Mouse (Mus musculus): ENCODE measurements around the gene Rpp25. TPM values are rescaled to one million over a fixed set of nuclear protein-coding genes. Genes with fewer than 3 reads are reported as not detected.

The Rpp25 gene
- polyA plus RNA-seq, 1 experiment from 2014 or later = 17.7 TPM

GRCm38 (mm10) chr9:57522114-57522860 is 18.5 kb downstream of the Rpp25 start:
- peak overlapping the region; percentile 65 for H3K4me2 ChIP-seq
- H3K9ac ChIP-seq = peak overlapping the region; percentile 92
- no peaks in the 10 kb centered on the region for H3K9me3 ChIP-seq
- H3K36me3 ChIP-seq = no peaks in the 10 kb centered on the region
- WGBS = 37% methylated on average over 7 of the region's 7 CpGs
- ATAC-seq (ENCODE audit: low FRiP score, low read depth) = no peak
- H3K27me3 ChIP-seq = no peaks in the 10 kb centered on the region
- H3K27ac ChIP-seq (replicated peaks) = peak overlapping the region; percentile 92; the same call in 1 of the 2 replicates
- peak overlapping the region; percentile 77 for H3K4me3 ChIP-seq
- peaks cover 38% of the 10 kb centered on the region for H3K4me1 ChIP-seq (replicated peaks)

- Histone ChIP-seq H3K4me3 (peak overlapping the region; percentile 77), H3K9ac (peak overlapping the region; percentile 92; the same call in 1 of the 2 replicates), H3K27ac (replicated peaks) (no peak overlapping the region), H3K9me3 (no peaks in the 10 kb centered on the region), H3K4me1 (replicated peaks) (peaks cover 38% of the 10 kb centered on the region), H3K4me2 (peak overlapping the region; percentile 65), H3K27me3 (no peaks in the 10 kb centered on the region), H3K36me3 (no peaks in the 10 kb centered on the region)
- ATAC-seq (ENCODE audit: low FRiP score, low read depth) = no peak
- 83% methylated on average over 4 of the region's 4 CpGs for WGBS
These were observed 19.0 kb downstream of the Rpp25 start for GRCm38 (mm10) chr9:57522861-57523246.

- 89% methylated on average over 1 of the region's 1 CpGs for WGBS
- peak overlapping the region; percentile 7; the same call in 1 of the 2 replicates for H3K4me2 ChIP-seq
- no peaks in the 10 kb centered on the region for H3K36me3 ChIP-seq
- no peaks in the 10 kb centered on the region for H3K27me3 ChIP-seq
- no peak for ATAC-seq (ENCODE audit: low FRiP score, low read depth)
- H3K27ac ChIP-seq (replicated peaks) = no peak overlapping the region
- H3K9ac ChIP-seq = no peak overlapping the region
- H3K4me3 ChIP-seq = no peak overlapping the region
- H3K4me1 ChIP-seq (replicated peaks) = peaks cover 38% of the 10 kb centered on the region
- H3K9me3 ChIP-seq = no peaks in the 10 kb centered on the region
These were observed 19.9 kb downstream of the Rpp25 start for GRCm38 (mm10) chr9:57523754-57524153.

- 0 out of 2 replicates have a peak, but pooled peaks cover 4% of the 10 kb centered on the region for H3K36me3 ChIP-seq
- no peaks in the 10 kb centered on the region for H3K27me3 ChIP-seq
- H3K9ac ChIP-seq = no peak overlapping the region
- H3K9me3 ChIP-seq = no peaks in the 10 kb centered on the region
- no peak overlapping the region for H3K4me2 ChIP-seq
- peaks cover 38% of the 10 kb centered on the region for H3K4me1 ChIP-seq (replicated peaks)
- H3K4me3 ChIP-seq = no peak overlapping the region
- H3K27ac ChIP-seq (replicated peaks) = no peak overlapping the region
- ATAC-seq (ENCODE audit: low FRiP score, low read depth) = no peak
These were observed 20.6 kb downstream of the Rpp25 start for GRCm38 (mm10) chr9:57524439-57524838.

GRCm38 (mm10) chr9:57525516-57525915 is 21.7 kb downstream of the Rpp25 start:
- WGBS = 77% methylated on average over 2 of the region's 2 CpGs
- H3K9me3 ChIP-seq = no peaks in the 10 kb centered on the region
- no peak overlapping the region for H3K27ac ChIP-seq (replicated peaks)
- no peak overlapping the region for H3K9ac ChIP-seq
- peaks cover 38% of the 10 kb centered on the region for H3K4me1 ChIP-seq (replicated peaks)
- 0 out of 2 replicates have a peak, but pooled peaks cover 4% of the 10 kb centered on the region for H3K36me3 ChIP-seq
- H3K4me3 ChIP-seq = no peak overlapping the region
- no peak overlapping the region for H3K4me2 ChIP-seq
- no peak for ATAC-seq (ENCODE audit: low FRiP score, low read depth)
- no peaks in the 10 kb centered on the region for H3K27me3 ChIP-seq

GRCm38 (mm10) chr9:57526435-57526834 is 22.6 kb downstream of the Rpp25 start:
- ATAC-seq (ENCODE audit: low FRiP score, low read depth) = no peak
- no peak overlapping the region for H3K4me3 ChIP-seq
- no peaks in the 10 kb centered on the region for H3K9me3 ChIP-seq
- H3K4me1 ChIP-seq (replicated peaks) = peaks cover 38% of the 10 kb centered on the region
- peaks cover 12% of the 10 kb centered on the region for H3K36me3 ChIP-seq
- H3K4me2 ChIP-seq = no peak overlapping the region
- H3K27me3 ChIP-seq = no peaks in the 10 kb centered on the region
- no peak overlapping the region for H3K27ac ChIP-seq (replicated peaks)
- H3K9ac ChIP-seq = no peak overlapping the region

- WGBS = 86% methylated on average over 1 of the region's 1 CpGs
- Histone ChIP-seq H3K36me3 (peaks cover 48% of the 10 kb centered on the region), H3K9me3 (no peaks in the 10 kb centered on the region), H3K4me1 (replicated peaks) (peaks cover 7% of the 10 kb centered on the region), H3K27me3 (no peaks in the 10 kb centered on the region), H3K27ac (replicated peaks) (no peak overlapping the region), H3K9ac (no peak overlapping the region), H3K4me3 (no peak overlapping the region), H3K4me2 (no peak overlapping the region)
- ATAC-seq (ENCODE audit: low FRiP score, low read depth) = no peak
These were observed 28.1 kb downstream of the Rpp25 start for GRCm38 (mm10) chr9:57531946-57532345.

- Histone ChIP-seq H3K4me2 (peak overlapping the region; percentile 79), H3K4me1 (replicated peaks) (peaks cover 23% of the 10 kb centered on the region), H3K27me3 (no peaks in the 10 kb centered on the region), H3K4me3 (0 out of 2 replicates have a peak overlapping the region, but pooled peaks have one; percentile 75), H3K9ac (peak overlapping the region; percentile 90; the same call in 1 of the 2 replicates), H3K36me3 (peaks cover 46% of the 10 kb centered on the region), H3K27ac (replicated peaks) (peak overlapping the region; percentile 92; the same call in 1 of the 2 replicates), H3K9me3 (no peaks in the 10 kb centered on the region)
- no peak for ATAC-seq (ENCODE audit: low FRiP score, low read depth)
- WGBS = 87% methylated on average over 5 of the region's 5 CpGs
These were observed 32.5 kb downstream of the Rpp25 start for GRCm38 (mm10) chr9:57536362-57536761.

GRCm38 (mm10) chr9:57537044-57537727 is 33.4 kb downstream of the Rpp25 start, which contains the start of gene Fam219b:
Gene Fam219b, plus strand, starts transcription at chr9:57537528.
- WGBS = 1% methylated on average over 45 of the region's 45 CpGs
- no peaks in the 10 kb centered on the region for H3K9me3 ChIP-seq
- H3K27me3 ChIP-seq = no peaks in the 10 kb centered on the region
- peak within 1 kb of the TSS; percentile 90 for H3K9ac ChIP-seq
- ATAC-seq (ENCODE audit: low FRiP score, low read depth) = peak; percentile 91
- H3K36me3 ChIP-seq = peaks cover 40% of the 10 kb centered on the region
- H3K27ac ChIP-seq (replicated peaks) = peak within 1 kb of the TSS; percentile 92
- peaks cover 23% of the 10 kb centered on the region for H3K4me1 ChIP-seq (replicated peaks)
- peak within 1 kb of the TSS; percentile 75 for H3K4me3 ChIP-seq
- peak within 1 kb of the TSS; percentile 79 for H3K4me2 ChIP-seq

- 0% methylated on average over 24 of the region's 24 CpGs for WGBS
- Histone ChIP-seq H3K4me1 (replicated peaks) (peaks cover 23% of the 10 kb centered on the region), H3K4me2 (peak overlapping the region; percentile 79), H3K27ac (replicated peaks) (peak overlapping the region; percentile 92), H3K27me3 (no peaks in the 10 kb centered on the region), H3K9me3 (no peaks in the 10 kb centered on the region), H3K4me3 (peak overlapping the region; percentile 75), H3K9ac (peak overlapping the region; percentile 90), H3K36me3 (peaks cover 40% of the 10 kb centered on the region)
- peak; percentile 83 for ATAC-seq (ENCODE audit: low FRiP score, low read depth)
These were observed 33.9 kb downstream of the Rpp25 start for GRCm38 (mm10) chr9:57537728-57538181.

- Histone ChIP-seq H3K4me1 (replicated peaks) (peaks cover 24% of the 10 kb centered on the region), H3K27ac (replicated peaks) (no peak overlapping the region), H3K4me2 (no peak overlapping the region), H3K27me3 (no peaks in the 10 kb centered on the region), H3K4me3 (no peak overlapping the region), H3K36me3 (peaks cover 41% of the 10 kb centered on the region), H3K9ac (no peak overlapping the region), H3K9me3 (no peaks in the 10 kb centered on the region)
- WGBS = 92% methylated on average over 2 of the region's 2 CpGs
- ATAC-seq (ENCODE audit: low FRiP score, low read depth) = no peak
These were observed 35.7 kb downstream of the Rpp25 start for GRCm38 (mm10) chr9:57539550-57539949.

GRCm38 (mm10) chr9:57541312-57541711 is 37.5 kb downstream of the Rpp25 start:
- no peak overlapping the region for H3K4me2 ChIP-seq
- ATAC-seq (ENCODE audit: low FRiP score, low read depth) = no peak
- H3K9me3 ChIP-seq = no peaks in the 10 kb centered on the region
- 0 out of 2 replicates have a peak overlapping the region, but pooled peaks have one; percentile 29 for H3K27ac ChIP-seq (replicated peaks)
- H3K9ac ChIP-seq = no peak overlapping the region
- 6% methylated on average over 1 of the region's 1 CpGs for WGBS
- H3K4me1 ChIP-seq (replicated peaks) = peaks cover 29% of the 10 kb centered on the region
- H3K36me3 ChIP-seq = peaks cover 51% of the 10 kb centered on the region
- no peak overlapping the region for H3K4me3 ChIP-seq
- no peaks in the 10 kb centered on the region for H3K27me3 ChIP-seq
